9 mouse cellular contexts compared by ENCODE assay signal in genomic region chr8:121083936-121084209, GRCm38 (mm10). TPM values are rescaled to one million over a fixed set of nuclear protein-coding genes. Genes with fewer than 3 reads are reported as not detected.
DNase-seq lines count a peak whose midpoint lies in the region; ATAC-seq lines count a peak whose summit lies in the region.
"Had no signal": no experiment of that assay in that cellular context is flagged by ENCODE, and none has a peak within 500 bp of the region (broad histone marks: within the 10 kb centered on the region; RNA-seq: fewer than 3 reads in every experiment).

No protein-coding gene starts in this region.

- H3K9ac ChIP-seq in lung, embryonic 15.5 days: peak overlapping the region; percentile 82
- 0 out of 2 replicates have a peak overlapping the region, but pooled peaks have one; percentile 45 for H3K9ac ChIP-seq in forebrain, embryonic 13.5 days
- no peak overlapping the region for H3K9ac ChIP-seq in limb, embryonic 11.5 days (ENCODE audit: low read length)
- 0 out of 2 replicates have a peak overlapping the region, but pooled peaks have one; percentile 28 for H3K9ac ChIP-seq in neural tube, embryonic 15.5 days (replicated peaks)

- peak overlapping the region; percentile 78 for H3K4me2 ChIP-seq in lung, embryonic 15.5 days
- peak overlapping the region; percentile 73 for H3K4me2 ChIP-seq in forebrain, embryonic 13.5 days
- peak overlapping the region; percentile 92 for H3K4me2 ChIP-seq in limb, embryonic 11.5 days (ENCODE audit: low read depth, severe bottlenecking)
- peak overlapping the region; percentile 67 for H3K4me2 ChIP-seq in neural tube, embryonic 15.5 days

- ATAC-seq in lung, embryonic 15.5 days (ENCODE audit: borderline replicate concordance, extremely low read depth, low FRiP score, low TSS enrichment): no peak
- no peak for ATAC-seq in forebrain, embryonic 13.5 days
- peak; percentile 42 for ATAC-seq in limb, embryonic 11.5 days (ENCODE audit: insufficient number of reproducible peaks, low FRiP score, low TSS enrichment, low read depth)
- no peak for ATAC-seq in neural tube, embryonic 15.5 days (ENCODE audit: low FRiP score)
- ATAC-seq in monocyte, adult 5-6 weeks (replicated peaks; ENCODE audit: insufficient number of reproducible peaks, low FRiP score, low TSS enrichment, poor library complexity, severe bottlenecking): no peak

- no peaks in the 10 kb centered on the region for H3K36me3 ChIP-seq in lung, embryonic 15.5 days
- H3K36me3 ChIP-seq in forebrain, embryonic 13.5 days (ENCODE audit: poor library complexity, severe bottlenecking): no peaks in the 10 kb centered on the region
- H3K36me3 ChIP-seq in limb, embryonic 11.5 days (ENCODE audit: control insufficient read depth, insufficient read depth, low read length): no peaks in the 10 kb centered on the region
- no peaks in the 10 kb centered on the region for H3K36me3 ChIP-seq in neural tube, embryonic 15.5 days

- WGBS in lung, embryonic 15.5 days: under 1% methylated on average over 13 of the region's 27 CpGs
- WGBS in forebrain, embryonic 13.5 days: 0% methylated on average over 11 of the region's 27 CpGs
- WGBS in limb, embryonic 11.5 days: 0% methylated on average over 17 of the region's 27 CpGs
- 1% methylated on average over 17 of the region's 27 CpGs for WGBS in neural tube, embryonic 15.5 days

- DNase-seq in lung, postnatal 10 days: no peak
- no peak for DNase-seq in limb, embryonic 11.5 days (ENCODE audit: low spot score)
- DNase-seq in retina, embryonic 14.5 days (ENCODE audit: low spot score): no peak
- DNase-seq in layer of hippocampus, postnatal 25 days (ENCODE audit: extremely low spot score in 1 of 2, low spot score in 1 of 2): no peak

- H3K4me3 ChIP-seq in lung, embryonic 15.5 days: peak overlapping the region; percentile 73
- H3K4me3 ChIP-seq in forebrain, embryonic 13.5 days: peak overlapping the region; percentile 41
- H3K4me3 ChIP-seq in limb, embryonic 11.5 days (ENCODE audit: low read depth, low read length): peak overlapping the region; percentile 41
- H3K4me3 ChIP-seq in neural tube, embryonic 15.5 days (replicated peaks): peak overlapping the region; percentile 37

- H3K27ac ChIP-seq in lung, embryonic 15.5 days: peak overlapping the region; percentile 99
- no peak overlapping the region for H3K27ac ChIP-seq in forebrain, embryonic 13.5 days
- no peak overlapping the region for H3K27ac ChIP-seq in limb, embryonic 11.5 days (replicated peaks; ENCODE audit: low read depth, low read length)
- H3K27ac ChIP-seq in neural tube, embryonic 15.5 days (replicated peaks): no peak overlapping the region

- no peaks in the 10 kb centered on the region for H3K9me3 ChIP-seq in lung, embryonic 15.5 days
- H3K9me3 ChIP-seq in forebrain, embryonic 13.5 days (replicated peaks): no peaks in the 10 kb centered on the region
- H3K9me3 ChIP-seq in limb, embryonic 11.5 days (ENCODE audit: control insufficient read depth, low read length): no peaks in the 10 kb centered on the region
- H3K9me3 ChIP-seq in neural tube, embryonic 15.5 days (replicated peaks): no peaks in the 10 kb centered on the region

- H3K4me1 ChIP-seq in lung, embryonic 15.5 days: 0 out of 2 replicates have a peak, but pooled peaks cover 15% of the 10 kb centered on the region
- peaks cover 27% of the 10 kb centered on the region for H3K4me1 ChIP-seq in forebrain, embryonic 13.5 days
- H3K4me1 ChIP-seq in limb, embryonic 11.5 days (ENCODE audit: control insufficient read depth, insufficient read depth, low read length): peaks cover 22% of the 10 kb centered on the region
- H3K4me1 ChIP-seq in neural tube, embryonic 15.5 days: peaks cover 25% of the 10 kb centered on the region

- H3K27me3 ChIP-seq in lung, embryonic 15.5 days: peaks cover 91% of the 10 kb centered on the region
- H3K27me3 ChIP-seq in forebrain, embryonic 13.5 days: peaks cover 99% of the 10 kb centered on the region
- peaks cover 96% of the 10 kb centered on the region for H3K27me3 ChIP-seq in limb, embryonic 11.5 days (ENCODE audit: control insufficient read depth, insufficient read depth, low read length)
- peaks cover 97% of the 10 kb centered on the region for H3K27me3 ChIP-seq in neural tube, embryonic 15.5 days (replicated peaks)

RNA-seq across cellular contexts. Expression of gene Foxf1, which starts 0.3 kb away (rescaled TPM):
- polyA plus RNA-seq in lung, embryonic 15.5 days (2015; fragmentation: Nextera tagmentation; extraction: Ambion mirVana): 151 and 157 TPM in 2 replicates
- polyA plus RNA-seq in forebrain, embryonic 13.5 days (2015; fragmentation: Nextera tagmentation; extraction: Ambion mirVana): 0.28 and 0.50 TPM in 2 replicates
- polyA plus RNA-seq in limb, embryonic 11.5 days (2014; fragmentation: Nextera tagmentation; extraction: Ambion mirVana): 0.27 and 0.65 TPM in 2 replicates
- polyA plus RNA-seq in neural tube, embryonic 15.5 days (2015; fragmentation: Nextera tagmentation; extraction: Ambion mirVana): 1.6 and 15.7 TPM in 2 replicates
- 1 to 10 TPM in 1 of 2 experiments, under 1 TPM in 1; 0.87 to 1.0 TPM for total RNA-seq in layer of hippocampus, postnatal 25 days (2021)
- total RNA-seq in monocyte, adult 5-6 weeks (2017): 0.53 TPM in 1 of 3 replicates, not detected in the others
- total RNA-seq: megakaryocyte-erythroid progenitor cell, adult 5-6 weeks had no signal

RNA-seq across cellular contexts. Expression of gene Mthfsd, which starts 24.3 kb away (rescaled TPM):
- polyA plus RNA-seq in lung, embryonic 15.5 days (2015; fragmentation: Nextera tagmentation; extraction: Ambion mirVana): 60.2 and 60.8 TPM in 2 replicates
- polyA plus RNA-seq in forebrain, embryonic 13.5 days (2015; fragmentation: Nextera tagmentation; extraction: Ambion mirVana): 48.1 and 59.3 TPM in 2 replicates
- 61.9 and 64.6 TPM in 2 replicates for polyA plus RNA-seq in limb, embryonic 11.5 days (2014; fragmentation: Nextera tagmentation; extraction: Ambion mirVana)
- polyA plus RNA-seq in neural tube, embryonic 15.5 days (2015; fragmentation: Nextera tagmentation; extraction: Ambion mirVana): 50.6 and 52.5 TPM in 2 replicates
- 10 to 100 TPM; 35.4 to 40.4 TPM for total RNA-seq in layer of hippocampus, postnatal 25 days (2021)
- total RNA-seq in monocyte, adult 5-6 weeks (2017): 11.7 to 18.2 TPM (median 13.1 TPM) in 3 replicates

RNA-seq across cellular contexts. Expression of gene Foxc2, which starts 32.1 kb away (rescaled TPM):
- 2.1 and 2.3 TPM in 2 replicates for polyA plus RNA-seq in lung, embryonic 15.5 days (2015; fragmentation: Nextera tagmentation; extraction: Ambion mirVana)
- polyA plus RNA-seq in forebrain, embryonic 13.5 days (2015; fragmentation: Nextera tagmentation; extraction: Ambion mirVana): 0.79 and 0.90 TPM in 2 replicates
- polyA plus RNA-seq in limb, embryonic 11.5 days (2014; fragmentation: Nextera tagmentation; extraction: Ambion mirVana): 3.2 and 4.2 TPM in 2 replicates
- 3.4 TPM in 2 replicates for polyA plus RNA-seq in neural tube, embryonic 15.5 days (2015; fragmentation: Nextera tagmentation; extraction: Ambion mirVana)
- total RNA-seq in layer of hippocampus, postnatal 25 days (2021): under 1 TPM; 0.66 to 0.82 TPM
- total RNA-seq in monocyte, adult 5-6 weeks (2017): not detected in 3 replicates
- total RNA-seq: megakaryocyte-erythroid progenitor cell, adult 5-6 weeks had no signal

RNA-seq across cellular contexts. Expression of gene Foxl1, which starts 43.9 kb away (rescaled TPM):
- 6.8 and 8.5 TPM in 2 replicates for polyA plus RNA-seq in lung, embryonic 15.5 days (2015; fragmentation: Nextera tagmentation; extraction: Ambion mirVana)
- polyA plus RNA-seq in forebrain, embryonic 13.5 days (2015; fragmentation: Nextera tagmentation; extraction: Ambion mirVana): 0.12 TPM in 1 of 2 replicates, not detected in the other
- polyA plus RNA-seq in limb, embryonic 11.5 days (2014; fragmentation: Nextera tagmentation; extraction: Ambion mirVana): 0.07 TPM in 1 of 2 replicates, not detected in the other
- polyA plus RNA-seq in neural tube, embryonic 15.5 days (2015; fragmentation: Nextera tagmentation; extraction: Ambion mirVana): 0.15 and 0.51 TPM in 2 replicates
- not detected for total RNA-seq in layer of hippocampus, postnatal 25 days (2021)
- 0.29 TPM in 1 of 3 replicates, not detected in the others for total RNA-seq in monocyte, adult 5-6 weeks (2017)
- total RNA-seq: megakaryocyte-erythroid progenitor cell, adult 5-6 weeks had no signal
